Comparison of ENCODE assay signal across 8 mouse cellular contexts in the genomic region with DNA sequence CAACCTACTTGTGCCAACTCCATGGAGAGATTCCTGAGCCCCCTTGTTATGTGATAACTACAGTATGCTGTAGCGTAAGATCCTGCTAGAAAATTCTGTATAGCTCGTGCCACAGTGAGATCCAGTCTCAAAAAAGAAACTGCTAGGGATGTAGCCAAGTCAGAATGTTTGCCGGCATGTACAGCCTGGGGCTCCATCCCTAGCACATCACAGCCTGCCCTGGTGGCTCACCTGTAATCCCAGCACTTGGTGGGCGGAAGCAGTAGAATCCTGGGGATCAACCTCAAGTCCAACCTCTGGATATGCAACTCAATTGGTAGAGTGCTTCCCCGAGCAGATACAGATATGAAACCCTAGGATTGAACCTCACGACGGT. TPM values are rescaled to one million over a fixed set of nuclear protein-coding genes. Genes with fewer than 3 reads are reported as not detected.
DNase-seq lines count a peak whose midpoint lies in the region; ATAC-seq and TF ChIP-seq lines count a peak whose summit lies in the region.

No protein-coding gene starts in this region.

- ATAC-seq in embryonic facial prominence, embryonic 11.5 days (replicated peaks; ENCODE audit: insufficient number of reproducible peaks, low FRiP score, low TSS enrichment, low read depth), result peak; percentile 51; the same call in 1 of the 2 replicates
- ATAC-seq in inflammation-experienced regulatory T-cells, adult 6 months, result peak; percentile 12

- H3ac ChIP-seq in myocyte (ENCODE audit: control insufficient read depth, insufficient read length), result peak overlapping the region; percentile 57

- H3K36me3 ChIP-seq in liver, adult 2 months (ENCODE audit: control insufficient read depth, insufficient read depth, low read length), result no peaks in the 10 kb centered on the region
- no peaks in the 10 kb centered on the region for H3K36me3 ChIP-seq in embryonic facial prominence, embryonic 11.5 days (replicated peaks; ENCODE audit: control insufficient read depth, insufficient read depth, low read depth, low read length)
- H3K36me3 ChIP-seq in myocyte (ENCODE audit: control insufficient read depth, insufficient read depth), result no peaks in the 10 kb centered on the region

- H3K4me3 ChIP-seq in liver, adult 2 months (ENCODE audit: insufficient read depth, low read depth, low read length), result peak overlapping the region; percentile 82
- H3K4me3 ChIP-seq in embryonic facial prominence, embryonic 11.5 days (ENCODE audit: low read depth, low read length), result peak overlapping the region; percentile 92
- peak overlapping the region; percentile 86 for H3K4me3 ChIP-seq in myocyte

- H3K4me1 ChIP-seq in liver, adult 2 months (ENCODE audit: control insufficient read depth, insufficient read depth, low read length), result peaks cover 15% of the 10 kb centered on the region
- peaks cover 5% of the 10 kb centered on the region for H3K4me1 ChIP-seq in embryonic facial prominence, embryonic 11.5 days (ENCODE audit: control insufficient read depth, insufficient read depth, low read length)

- peak overlapping the region; percentile 80 for H3K9ac ChIP-seq in liver, adult 2 months (ENCODE audit: low read depth, low read length)
- H3K9ac ChIP-seq in embryonic facial prominence, embryonic 11.5 days (replicated peaks; ENCODE audit: low read length), result peak overlapping the region; percentile 97

- TF ChIP-seq POLR2A in liver, adult 2 months (IDR thresholded peaks at IDR 0.05; ENCODE audit: extremely low read depth, insufficient read depth, low read length), result no peak
- no peak for TF ChIP-seq POLR2A in myocyte (IDR thresholded peaks at IDR 0.05; ENCODE audit: insufficient read length, low read depth)

- peak overlapping the region; percentile 87 for H3K27ac ChIP-seq in liver, adult 2 months (replicated peaks; ENCODE audit: insufficient read depth, low read depth, low read length)
- H3K27ac ChIP-seq in embryonic facial prominence, embryonic 11.5 days (replicated peaks; ENCODE audit: low read depth, low read length), result peak overlapping the region; percentile 97; the same call in 1 of the 2 replicates

- 11% methylated on average over 7 of the region's 7 CpGs for WGBS in liver, adult 2 months
- 14% methylated on average over 7 of the region's 7 CpGs for WGBS in embryonic facial prominence, embryonic 11.5 days

- H3K27me3 ChIP-seq in liver, adult 2 months (ENCODE audit: control insufficient read depth, insufficient read depth, low read length), result no peaks in the 10 kb centered on the region
- no peaks in the 10 kb centered on the region for H3K27me3 ChIP-seq in embryonic facial prominence, embryonic 11.5 days (ENCODE audit: control insufficient read depth, insufficient read depth, low read length)
- H3K27me3 ChIP-seq in myocyte (ENCODE audit: control insufficient read depth, insufficient read depth, insufficient read length), result no peaks in the 10 kb centered on the region

- peak overlapping the region; percentile 59 for H3K4me2 ChIP-seq in embryonic facial prominence, embryonic 11.5 days (ENCODE audit: low read depth, low read length)
- peak overlapping the region; percentile 97 for H3K4me2 ChIP-seq in myocyte (ENCODE audit: low read depth)

- no peak for TF ChIP-seq CTCF in liver, adult 2 months (IDR thresholded peaks at IDR 0.05; ENCODE audit: low read depth, low read length)

- peaks cover 34% of the 10 kb centered on the region for H3K79me2 ChIP-seq in liver, adult 2 months (ENCODE audit: control insufficient read depth, insufficient read depth, low read length)
- H3K79me2 ChIP-seq in myocyte (ENCODE audit: control insufficient read depth, insufficient read depth), result peaks cover 46% of the 10 kb centered on the region

- DNase-seq in liver, adult 2 months (ENCODE audit: extremely low read depth, low read depth, low spot score), result peak; percentile 59
- no peak for DNase-seq in liver
- no peak for DNase-seq in embryonic facial prominence, embryonic 11.5 days (ENCODE audit: low spot score)
- DNase-seq in cerebellum, postnatal 25 days, result no peak
- DNase-seq in kidney, postnatal 10 days, result no peak
- DNase-seq in layer of hippocampus, adult 18-20 months (ENCODE audit: low spot score in 2 of 2), result no peak

- no peaks in the 10 kb centered on the region for H3K9me3 ChIP-seq in embryonic facial prominence, embryonic 11.5 days (replicated peaks; ENCODE audit: control insufficient read depth, low read length)

TF ChIP-seq in myocyte, 11 proteins besides CTCF, POLR2A, EP300 and RAD21:
- TF ChIP-seq REST (IDR thresholded peaks at IDR 0.05; ENCODE audit: insufficient read depth, insufficient read length) (no peak), POLR2AphosphoS2 (IDR thresholded peaks at IDR 0.05; ENCODE audit: insufficient read length, low read depth) (no peak), MAX (IDR thresholded peaks at IDR 0.05; ENCODE audit: low read depth) (no peak), TCF12 (IDR thresholded peaks at IDR 0.05; ENCODE audit: insufficient read depth, poor library complexity, severe bottlenecking) (no peak), MYOG (IDR thresholded peaks at IDR 0.05; ENCODE audit: control insufficient read depth in 1 of 3, insufficient read depth in 1 of 3, insufficient read length in 2 of 3, low read depth in 2 of 3) (no peak), E2F4 (IDR thresholded peaks at IDR 0.05; ENCODE audit: insufficient read depth) (no peak), MYOD1 (IDR thresholded peaks at IDR 0.05; ENCODE audit: control insufficient read depth in 1 of 3, insufficient read length in 2 of 3, low read depth in 2 of 3) (no peak), SRF (IDR thresholded peaks at IDR 0.05; ENCODE audit: control insufficient read depth, insufficient read length, low read depth) (no peak), CEBPB (IDR thresholded peaks at IDR 0.05; ENCODE audit: insufficient read depth, poor library complexity, severe bottlenecking) (no peak), TCF3 (IDR thresholded peaks at IDR 0.05; ENCODE audit: insufficient read length, low read depth) (no peak), USF1 (IDR thresholded peaks at IDR 0.05; ENCODE audit: low read depth) (no peak)

RNA-seq across cellular contexts. Expression of a gene that starts 0.5 kb away (rescaled TPM):
- total RNA-seq in liver, adult 2 months (2014; rRNA removed), result 38.6 and 69.0 TPM in 2 replicates
- polyA plus RNA-seq in liver, adult 2 months (2012; rRNA removed), result 99.8 and 114 TPM in 2 replicates
- polyA plus RNA-seq in embryonic facial prominence, embryonic 11.5 days (2014; fragmentation: Nextera tagmentation; extraction: Ambion mirVana), result 521 and 540 TPM in 2 replicates
- polyA plus RNA-seq in inflammation-experienced regulatory T-cells, adult 6 months (2017; shearing (Covaris generic)), result 10 to 100 TPM; 57.1 to 67.7 (median 60.8) TPM
- polyA plus RNA-seq in myocyte (2012; fragmentation: generic; extraction: Trizol), result 245 TPM
- total RNA-seq in layer of hippocampus, adult 18-20 months (2021), result 100 to 1,000 TPM; 405 to 421 TPM
